Mouse (Mus musculus): ENCODE measurements around the gene Efcab12. TPM values are rescaled to one million over a fixed set of nuclear protein-coding genes. Genes with fewer than 3 reads are reported as not detected.
A peak's percentile ranks its signal among the peaks of the same experiment; 100 is the strongest.

Efcab12 gene
- polyA plus RNA-seq, 1 experiment from 2014 or later = 2.3 TPM

- no peak for ATAC-seq (ENCODE audit: low FRiP score, low TSS enrichment)
Measured at GRCm38 (mm10) chr6:115863340-115863841, 25.2 kb upstream of the Efcab12 start.

GRCm38 (mm10) chr6:115860027-115860556 is 21.9 kb upstream of the Efcab12 start:
- Histone ChIP-seq H3K4me3 (ENCODE audit: low read length) (no peak overlapping the region), H3K36me3 (ENCODE audit: insufficient read depth, low read length) (peaks cover 4% of the 10 kb centered on the region; the same call in 1 of the 2 replicates), H3K9ac (replicated peaks; ENCODE audit: low read length) (0 out of 2 replicates have a peak overlapping the region, but pooled peaks have one; percentile 22), H3K27me3 (ENCODE audit: insufficient read depth, low read length) (no peaks in the 10 kb centered on the region), H3K4me1 (ENCODE audit: insufficient read depth, low read length) (peaks cover 33% of the 10 kb centered on the region), H3K27ac (ENCODE audit: low read length) (0 out of 2 replicates have a peak overlapping the region, but pooled peaks have one; percentile 35), H3K4me2 (replicated peaks; ENCODE audit: low read depth, low read length) (no peak overlapping the region), H3K9me3 (ENCODE audit: low read length) (no peaks in the 10 kb centered on the region)
- WGBS = 56% methylated on average over 7 of the region's 7 CpGs
- no peak for ATAC-seq (ENCODE audit: low FRiP score, low TSS enrichment)

More at GRCm38 (mm10) chr6:115863340-115863841, 25.2 kb upstream of the Efcab12 start:
- WGBS = 55% methylated on average over 7 of the region's 7 CpGs
- Histone ChIP-seq H3K36me3 (ENCODE audit: insufficient read depth, low read length) (peaks cover 8% of the 10 kb centered on the region; the same call in 1 of the 2 replicates), H3K27me3 (ENCODE audit: insufficient read depth, low read length) (no peaks in the 10 kb centered on the region), H3K9ac (replicated peaks; ENCODE audit: low read length) (no peak overlapping the region), H3K9me3 (ENCODE audit: low read length) (no peaks in the 10 kb centered on the region), H3K4me1 (ENCODE audit: insufficient read depth, low read length) (peaks cover 29% of the 10 kb centered on the region), H3K4me2 (replicated peaks; ENCODE audit: low read depth, low read length) (no peak overlapping the region), H3K27ac (ENCODE audit: low read length) (peak overlapping the region; percentile 66), H3K4me3 (ENCODE audit: low read length) (no peak overlapping the region)

GRCm38 (mm10) chr6:115859258-115859657 is 21.0 kb upstream of the Efcab12 start:
- peaks cover 33% of the 10 kb centered on the region for H3K4me1 ChIP-seq (ENCODE audit: insufficient read depth, low read length)
- no peak overlapping the region for H3K4me2 ChIP-seq (replicated peaks; ENCODE audit: low read depth, low read length)
- H3K9me3 ChIP-seq (ENCODE audit: low read length) = no peaks in the 10 kb centered on the region
- no peaks in the 10 kb centered on the region for H3K27me3 ChIP-seq (ENCODE audit: insufficient read depth, low read length)
- ATAC-seq (ENCODE audit: low FRiP score, low TSS enrichment) = no peak
- no peaks in the 10 kb centered on the region; the same call in 1 of the 2 replicates for H3K36me3 ChIP-seq (ENCODE audit: insufficient read depth, low read length)
- WGBS = 56% methylated on average over 4 of the region's 4 CpGs
- H3K27ac ChIP-seq (ENCODE audit: low read length) = 0 out of 2 replicates have a peak overlapping the region, but pooled peaks have one; percentile 21
- no peak overlapping the region for H3K9ac ChIP-seq (replicated peaks; ENCODE audit: low read length)
- H3K4me3 ChIP-seq (ENCODE audit: low read length) = no peak overlapping the region

- H3K4me1 ChIP-seq (ENCODE audit: insufficient read depth, low read length) = peaks cover 30% of the 10 kb centered on the region
- no peak overlapping the region for H3K4me3 ChIP-seq (ENCODE audit: low read length)
- no peaks in the 10 kb centered on the region for H3K9me3 ChIP-seq (ENCODE audit: low read length)
- WGBS = 70% methylated on average over 4 of the region's 4 CpGs
- no peak overlapping the region for H3K4me2 ChIP-seq (replicated peaks; ENCODE audit: low read depth, low read length)
- no peak overlapping the region for H3K9ac ChIP-seq (replicated peaks; ENCODE audit: low read length)
- no peak for ATAC-seq (ENCODE audit: low FRiP score, low TSS enrichment)
- no peak overlapping the region for H3K27ac ChIP-seq (ENCODE audit: low read length)
- no peaks in the 10 kb centered on the region for H3K27me3 ChIP-seq (ENCODE audit: insufficient read depth, low read length)
- no peaks in the 10 kb centered on the region for H3K36me3 ChIP-seq (ENCODE audit: insufficient read depth, low read length)
Measured at GRCm38 (mm10) chr6:115856361-115856745, 18.1 kb upstream of the Efcab12 start.

GRCm38 (mm10) chr6:115855733-115856360 is 17.6 kb upstream of the Efcab12 start:
- Histone ChIP-seq H3K9ac (replicated peaks; ENCODE audit: low read length) (no peak overlapping the region), H3K4me1 (ENCODE audit: insufficient read depth, low read length) (peaks cover 30% of the 10 kb centered on the region), H3K9me3 (ENCODE audit: low read length) (no peaks in the 10 kb centered on the region), H3K36me3 (ENCODE audit: insufficient read depth, low read length) (no peaks in the 10 kb centered on the region), H3K27ac (ENCODE audit: low read length) (no peak overlapping the region), H3K4me3 (ENCODE audit: low read length) (no peak overlapping the region), H3K4me2 (replicated peaks; ENCODE audit: low read depth, low read length) (no peak overlapping the region), H3K27me3 (ENCODE audit: insufficient read depth, low read length) (no peaks in the 10 kb centered on the region)
- ATAC-seq (ENCODE audit: low FRiP score, low TSS enrichment) = no peak
- 74% methylated on average over 3 of the region's 3 CpGs for WGBS

GRCm38 (mm10) chr6:115854432-115854831 is 16.2 kb upstream of the Efcab12 start:
- no peak for ATAC-seq (ENCODE audit: low FRiP score, low TSS enrichment)
- H3K27me3 ChIP-seq (ENCODE audit: insufficient read depth, low read length) = no peaks in the 10 kb centered on the region
- H3K4me3 ChIP-seq (ENCODE audit: low read length) = no peak overlapping the region
- H3K36me3 ChIP-seq (ENCODE audit: insufficient read depth, low read length) = peaks cover 5% of the 10 kb centered on the region; the same call in 1 of the 2 replicates
- 72% methylated on average over 2 of the region's 2 CpGs for WGBS
- peaks cover 21% of the 10 kb centered on the region for H3K4me1 ChIP-seq (ENCODE audit: insufficient read depth, low read length)
- H3K4me2 ChIP-seq (replicated peaks; ENCODE audit: low read depth, low read length) = no peak overlapping the region
- no peak overlapping the region for H3K9ac ChIP-seq (replicated peaks; ENCODE audit: low read length)
- no peak overlapping the region for H3K27ac ChIP-seq (ENCODE audit: low read length)
- H3K9me3 ChIP-seq (ENCODE audit: low read length) = no peaks in the 10 kb centered on the region

GRCm38 (mm10) chr6:115853985-115854384 is 15.8 kb upstream of the Efcab12 start:
- no peaks in the 10 kb centered on the region for H3K27me3 ChIP-seq (ENCODE audit: insufficient read depth, low read length)
- no peaks in the 10 kb centered on the region for H3K9me3 ChIP-seq (ENCODE audit: low read length)
- WGBS = 44% methylated on average over 7 of the region's 7 CpGs
- peak overlapping the region; percentile 62 for H3K4me3 ChIP-seq (ENCODE audit: low read length)
- peaks cover 17% of the 10 kb centered on the region for H3K4me1 ChIP-seq (ENCODE audit: insufficient read depth, low read length)
- H3K36me3 ChIP-seq (ENCODE audit: insufficient read depth, low read length) = peaks cover 9% of the 10 kb centered on the region; the same call in 1 of the 2 replicates
- H3K27ac ChIP-seq (ENCODE audit: low read length) = peak overlapping the region; percentile 61
- H3K9ac ChIP-seq (replicated peaks; ENCODE audit: low read length) = peak overlapping the region; percentile 58
- no peak for ATAC-seq (ENCODE audit: low FRiP score, low TSS enrichment)
- H3K4me2 ChIP-seq (replicated peaks; ENCODE audit: low read depth, low read length) = peak overlapping the region; percentile 55

- under 1% methylated on average over 51 of the region's 51 CpGs for WGBS
- Histone ChIP-seq H3K9ac (replicated peaks; ENCODE audit: low read length) (peak within 1 kb of the TSS; percentile 70), H3K4me3 (ENCODE audit: low read length) (peak within 1 kb of the TSS; percentile 62), H3K27me3 (ENCODE audit: insufficient read depth, low read length) (no peaks in the 10 kb centered on the region), H3K9me3 (ENCODE audit: low read length) (no peaks in the 10 kb centered on the region), H3K36me3 (ENCODE audit: insufficient read depth, low read length) (peaks cover 11% of the 10 kb centered on the region; the same call in 1 of the 2 replicates), H3K27ac (ENCODE audit: low read length) (peak within 1 kb of the TSS; percentile 92), H3K4me2 (replicated peaks; ENCODE audit: low read depth, low read length) (peak within 1 kb of the TSS; percentile 60), H3K4me1 (ENCODE audit: insufficient read depth, low read length) (peaks cover 17% of the 10 kb centered on the region)
- ATAC-seq (ENCODE audit: low FRiP score, low TSS enrichment) = peak; percentile 99
Measured at GRCm38 (mm10) chr6:115853091-115853813, 15.0 kb upstream of the Efcab12 start, which contains the start of the genes Mbd4 and Ift122. Mbd4 (minus strand) TSS chr6:115853371. Ift122 (plus strand) TSS chr6:115853470.

GRCm38 (mm10) chr6:115852446-115853090 is 14.4 kb upstream of the Efcab12 start:
- WGBS = 4% methylated on average over 20 of the region's 20 CpGs
- H3K9me3 ChIP-seq (ENCODE audit: low read length) = no peaks in the 10 kb centered on the region
- H3K4me2 ChIP-seq (replicated peaks; ENCODE audit: low read depth, low read length) = peak overlapping the region; percentile 60

More at GRCm38 (mm10) chr6:115852446-115853090, 14.4 kb upstream of the Efcab12 start:
- Histone ChIP-seq H3K4me1 (ENCODE audit: insufficient read depth, low read length) (peaks cover 17% of the 10 kb centered on the region), H3K4me3 (ENCODE audit: low read length) (peak overlapping the region; percentile 62), H3K27ac (ENCODE audit: low read length) (peak overlapping the region; percentile 92), H3K9ac (replicated peaks; ENCODE audit: low read length) (peak overlapping the region; percentile 70), H3K27me3 (ENCODE audit: insufficient read depth, low read length) (no peaks in the 10 kb centered on the region), H3K36me3 (ENCODE audit: insufficient read depth, low read length) (peaks cover 11% of the 10 kb centered on the region; the same call in 1 of the 2 replicates)
- no peak; the same call in 1 of the 2 replicates for ATAC-seq (ENCODE audit: low FRiP score, low TSS enrichment)

Data from kidney, embryonic 16.5 days (tissue).